Mouse (Mus musculus): Measurements from ENCODE around the gene Golm1. TPM values are rescaled to one million over a fixed set of nuclear protein-coding genes. Genes with fewer than 3 reads are reported as not detected.

The Golm1 gene
- polyA plus RNA-seq, 1 experiment = not detected

DNA sequence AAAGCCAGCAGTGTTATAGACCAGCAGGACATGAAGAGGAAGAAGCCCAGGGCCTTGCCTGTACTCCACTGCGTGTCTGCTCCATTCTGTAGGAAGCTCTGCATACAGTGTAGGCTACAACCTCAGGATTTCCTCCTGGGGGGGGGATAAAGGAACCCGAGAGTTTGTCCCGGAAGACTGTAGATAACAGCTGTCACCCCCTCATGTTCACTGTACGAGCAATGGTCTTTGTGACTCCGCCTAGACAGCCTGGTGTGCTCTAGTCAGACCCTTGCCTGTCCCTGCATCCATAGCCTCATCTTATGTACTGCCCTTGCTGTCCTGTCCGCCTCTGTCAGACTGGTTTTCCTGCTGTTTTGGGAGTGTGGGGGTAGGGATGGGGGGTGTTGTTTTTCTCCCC lies 57.1 kb downstream of the Golm1 start:
- WGBS = 91% methylated on average over 6 of the region's 6 CpGs
- Histone ChIP-seq H3K4me3 (ENCODE audit: insufficient read depth, low read depth, low read length) (no peak overlapping the region), H3K4me1 (ENCODE audit: control insufficient read depth, insufficient read depth, low read length) (peaks cover 3% of the 10 kb centered on the region), H3K27ac (ENCODE audit: insufficient read depth, low read depth, low read length) (no peak overlapping the region)
- no peak for TF ChIP-seq CTCF (IDR thresholded peaks at IDR 0.05; ENCODE audit: insufficient read depth, low read depth, low read length)
- TF ChIP-seq POLR2A (IDR thresholded peaks at IDR 0.05; ENCODE audit: insufficient read depth, low read depth, low read length) = no peak

DNA sequence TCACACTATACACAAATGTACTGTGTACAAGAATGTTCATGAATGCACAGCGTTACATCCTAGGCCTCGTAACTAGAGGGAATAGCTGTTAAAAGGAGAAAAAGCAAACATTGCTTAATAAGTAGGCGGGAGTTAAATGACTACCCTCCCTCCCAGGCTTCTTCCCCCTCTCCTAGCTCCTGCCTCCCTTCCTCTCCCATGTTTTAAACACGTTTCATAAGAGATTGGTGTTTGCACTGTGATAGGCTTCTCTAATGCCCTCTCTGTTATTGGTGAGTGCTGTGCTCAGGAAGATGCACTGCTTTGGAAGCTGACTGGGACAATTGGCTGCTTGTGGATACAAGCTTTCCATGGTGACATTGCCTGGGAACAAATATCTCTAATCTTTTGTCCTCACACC lies 60.1 kb downstream of the Golm1 start:
- H3K27ac ChIP-seq (ENCODE audit: insufficient read depth, low read depth, low read length) = no peak overlapping the region
- 50% methylated on average over 4 of the region's 4 CpGs for WGBS
- H3K4me1 ChIP-seq (ENCODE audit: control insufficient read depth, insufficient read depth, low read length) = peaks cover 3% of the 10 kb centered on the region
- H3K4me3 ChIP-seq (ENCODE audit: insufficient read depth, low read depth, low read length) = no peak overlapping the region
- TF ChIP-seq CTCF (IDR thresholded peaks at IDR 0.05; ENCODE audit: insufficient read depth, low read depth, low read length) (no peak), POLR2A (IDR thresholded peaks at IDR 0.05; ENCODE audit: insufficient read depth, low read depth, low read length) (no peak)

GRCm38 (mm10) chr13:59615152-59615551 lies 60.5 kb downstream of the Golm1 start:
- Histone ChIP-seq H3K27ac (ENCODE audit: insufficient read depth, low read depth, low read length) (no peak overlapping the region), H3K4me3 (ENCODE audit: insufficient read depth, low read depth, low read length) (no peak overlapping the region), H3K4me1 (ENCODE audit: control insufficient read depth, insufficient read depth, low read length) (peaks cover 3% of the 10 kb centered on the region)
- TF ChIP-seq CTCF (IDR thresholded peaks at IDR 0.05; ENCODE audit: insufficient read depth, low read depth, low read length) (no peak), POLR2A (IDR thresholded peaks at IDR 0.05; ENCODE audit: insufficient read depth, low read depth, low read length) (no peak)
- WGBS = 80% methylated on average over 4 of the region's 4 CpGs

DNA sequence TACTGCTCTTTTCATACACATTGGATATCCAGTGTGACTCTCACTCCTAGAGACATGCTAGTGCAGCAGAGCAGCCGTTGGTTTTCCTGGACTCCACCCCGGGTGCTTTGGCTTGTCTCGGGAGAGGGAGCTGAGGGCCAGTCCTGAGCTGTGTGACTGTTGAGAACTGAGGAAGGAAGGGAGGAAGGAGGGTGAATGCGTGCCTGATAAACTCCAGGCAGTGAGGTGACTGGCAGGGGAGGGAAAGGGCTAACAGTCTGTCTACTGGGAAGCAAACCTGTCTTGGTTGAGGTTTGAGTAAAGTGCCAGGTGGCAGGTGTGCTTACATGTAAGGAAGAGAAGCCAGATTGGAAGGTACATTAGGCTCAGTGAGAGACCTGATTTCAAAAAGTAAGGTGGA lies 61.7 kb downstream of the Golm1 start:
- Histone ChIP-seq H3K27ac (ENCODE audit: insufficient read depth, low read depth, low read length) (no peak overlapping the region), H3K4me1 (ENCODE audit: control insufficient read depth, insufficient read depth, low read length) (peaks cover 3% of the 10 kb centered on the region), H3K4me3 (ENCODE audit: insufficient read depth, low read depth, low read length) (no peak overlapping the region)
- WGBS = 83% methylated on average over 4 of the region's 4 CpGs
- TF ChIP-seq POLR2A (IDR thresholded peaks at IDR 0.05; ENCODE audit: insufficient read depth, low read depth, low read length) (no peak), CTCF (IDR thresholded peaks at IDR 0.05; ENCODE audit: insufficient read depth, low read depth, low read length) (no peak)

GRCm38 (mm10) chr13:59610437-59610836 lies 65.2 kb downstream of the Golm1 start:
- TF ChIP-seq POLR2A (IDR thresholded peaks at IDR 0.05; ENCODE audit: insufficient read depth, low read depth, low read length) = no peak
- TF ChIP-seq CTCF (IDR thresholded peaks at IDR 0.05; ENCODE audit: insufficient read depth, low read depth, low read length) = no peak

GRCm38 (mm10) chr13:59609885-59610284 lies 65.7 kb downstream of the Golm1 start:
- WGBS = 92% methylated on average over 4 of the region's 4 CpGs
- TF ChIP-seq CTCF (IDR thresholded peaks at IDR 0.05; ENCODE audit: insufficient read depth, low read depth, low read length) (no peak), POLR2A (IDR thresholded peaks at IDR 0.05; ENCODE audit: insufficient read depth, low read depth, low read length) (no peak)
- Histone ChIP-seq H3K4me3 (ENCODE audit: insufficient read depth, low read depth, low read length) (no peak overlapping the region), H3K4me1 (ENCODE audit: control insufficient read depth, insufficient read depth, low read length) (no peaks in the 10 kb centered on the region), H3K27ac (ENCODE audit: insufficient read depth, low read depth, low read length) (no peak overlapping the region)

More at GRCm38 (mm10) chr13:59610437-59610836, 65.2 kb downstream of the Golm1 start:
- H3K4me1 ChIP-seq (ENCODE audit: control insufficient read depth, insufficient read depth, low read length) = peaks cover 3% of the 10 kb centered on the region
- WGBS = 95% methylated on average over 2 of the region's 2 CpGs
- H3K4me3 ChIP-seq (ENCODE audit: insufficient read depth, low read depth, low read length) = no peak overlapping the region
- H3K27ac ChIP-seq (ENCODE audit: insufficient read depth, low read depth, low read length) = no peak overlapping the region

- WGBS = 71% methylated on average over 10 of the region's 10 CpGs
- Histone ChIP-seq H3K4me1 (ENCODE audit: control insufficient read depth, insufficient read depth, low read length) (no peaks in the 10 kb centered on the region), H3K27ac (ENCODE audit: insufficient read depth, low read depth, low read length) (no peak overlapping the region), H3K4me3 (ENCODE audit: insufficient read depth, low read depth, low read length) (no peak overlapping the region)
- no peak for TF ChIP-seq CTCF (IDR thresholded peaks at IDR 0.05; ENCODE audit: insufficient read depth, low read depth, low read length)
- no peak for TF ChIP-seq POLR2A (IDR thresholded peaks at IDR 0.05; ENCODE audit: insufficient read depth, low read depth, low read length)
These were observed 70.2 kb downstream of the Golm1 start for GRCm38 (mm10) chr13:59605221-59605922.

GRCm38 (mm10) chr13:59604511-59604910 lies 71.1 kb downstream of the Golm1 start:
- Histone ChIP-seq H3K4me3 (ENCODE audit: insufficient read depth, low read depth, low read length) (no peak overlapping the region), H3K27ac (ENCODE audit: insufficient read depth, low read depth, low read length) (no peak overlapping the region), H3K4me1 (ENCODE audit: control insufficient read depth, insufficient read depth, low read length) (peaks cover 2% of the 10 kb centered on the region; the same call in 1 of the 2 replicates)
- WGBS = 82% methylated on average over 1 of the region's 1 CpGs
- no peak for TF ChIP-seq POLR2A (IDR thresholded peaks at IDR 0.05; ENCODE audit: insufficient read depth, low read depth, low read length)
- TF ChIP-seq CTCF (IDR thresholded peaks at IDR 0.05; ENCODE audit: insufficient read depth, low read depth, low read length) = no peak

DNA sequence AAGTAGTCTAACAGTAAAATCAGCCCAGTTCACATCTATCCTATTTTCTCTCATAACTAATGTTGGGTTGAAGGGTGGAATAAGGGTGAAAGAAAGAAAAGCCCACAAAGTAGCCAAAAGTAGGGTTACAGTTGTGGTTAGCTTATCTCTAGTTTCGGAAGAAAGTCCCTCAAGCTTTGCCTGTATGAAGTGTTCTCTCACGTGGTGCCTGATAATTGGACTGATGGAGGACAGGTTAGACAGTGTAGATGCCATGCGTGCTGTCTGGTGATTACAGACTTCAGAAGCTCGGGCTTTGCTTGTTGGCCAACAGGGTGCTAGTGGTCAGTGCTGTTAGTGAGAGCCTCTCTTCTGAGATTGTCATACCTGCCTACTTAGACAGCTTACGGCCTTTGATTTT lies 72.5 kb downstream of the Golm1 start:
- 97% methylated on average over 5 of the region's 5 CpGs for WGBS
- TF ChIP-seq POLR2A (IDR thresholded peaks at IDR 0.05; ENCODE audit: insufficient read depth, low read depth, low read length) = no peak
- Histone ChIP-seq H3K27ac (ENCODE audit: insufficient read depth, low read depth, low read length) (no peak overlapping the region), H3K4me1 (ENCODE audit: control insufficient read depth, insufficient read depth, low read length) (peaks cover 2% of the 10 kb centered on the region; the same call in 1 of the 2 replicates), H3K4me3 (ENCODE audit: insufficient read depth, low read depth, low read length) (no peak overlapping the region)

Measured in olfactory bulb, adult 2 months (tissue).